Mouse (Mus musculus) heart, adult 2 months (tissue): ENCODE measurements around the gene Anxa4.

Experiments
- CTCF ChIP-seq: fragments of 200-600 bp; IDR thresholded peaks from 2 replicates; pipeline ENCODE4 v1.8.1; 2022; ENCODE audit warnings: antibody characterized with exemption, mild to moderate bottlenecking, moderate library complexity
- EP300 ChIP-seq: fragments of 200-500 bp; IDR thresholded peaks from 2 replicates; pipeline ENCODE4 v1.6.1; 2011; ENCODE audit warnings: low read depth, low read length, control low read depth; ENCODE audit not compliant: insufficient read depth
- POLR2A ChIP-seq: fragments of 200-500 bp; IDR thresholded peaks from 2 replicates; pipeline ENCODE4 v1.6.1; 2011; ENCODE audit warnings: mild to moderate bottlenecking, low read depth, low read length, control low read depth; ENCODE audit not compliant: insufficient read depth

DNA sequence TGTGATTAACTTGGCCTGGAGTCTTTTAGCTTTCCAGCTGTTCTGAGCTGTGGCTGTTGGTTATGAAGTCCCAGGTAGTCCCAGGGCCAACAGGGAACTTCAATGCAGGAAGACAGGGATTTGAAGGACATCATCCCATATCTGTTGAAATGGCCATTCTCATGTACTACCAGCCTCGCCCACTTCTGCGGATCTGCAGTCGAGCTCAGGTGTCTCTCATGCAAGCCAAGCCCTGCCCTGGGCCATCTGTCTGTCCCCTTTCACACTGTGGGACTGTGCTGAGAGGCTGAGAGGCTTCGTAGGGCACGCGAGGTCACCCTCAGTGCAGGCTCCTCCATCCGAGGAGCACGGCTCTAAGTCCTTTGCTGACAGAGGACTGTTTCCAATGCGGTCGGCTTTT lies 97.2 kb downstream of the Anxa4 start:
- no peak for TF ChIP-seq CTCF
- no peak for TF ChIP-seq POLR2A
- no peak for TF ChIP-seq EP300
